Mouse (Mus musculus): Measurements from ENCODE around the gene 1700021F05Rik. TPM values are rescaled to one million over a fixed set of nuclear protein-coding genes. Genes with fewer than 3 reads are reported as not detected.

The 1700021F05Rik gene
- total RNA-seq, 2 experiments from 2014 or later, result 49.2 to 52.0 TPM

GRCm38 (mm10) chr10:43485751-43486268 lies 55.0 kb downstream of the 1700021F05Rik start:
- DNase-seq (ENCODE audit: low spot score in 2 of 2), result no peak

- no peak for DNase-seq (ENCODE audit: low spot score in 2 of 2)
Measured at GRCm38 (mm10) chr10:43483426-43483995, 57.3 kb downstream of the 1700021F05Rik start.

- no peak for DNase-seq (ENCODE audit: low spot score in 2 of 2)
Measured at GRCm38 (mm10) chr10:43482021-43482420, 58.8 kb downstream of the 1700021F05Rik start.

- DNase-seq (ENCODE audit: low spot score in 2 of 2), result no peak
Measured at GRCm38 (mm10) chr10:43481179-43481578, 59.6 kb downstream of the 1700021F05Rik start.

- no peak for DNase-seq (ENCODE audit: low spot score in 2 of 2)
Measured at GRCm38 (mm10) chr10:43480227-43480849, 60.5 kb downstream of the 1700021F05Rik start.

- peak; percentile 76 to 87 for DNase-seq (ENCODE audit: low spot score in 2 of 2)
Measured at GRCm38 (mm10) chr10:43479436-43480157, 61.2 kb downstream of the 1700021F05Rik start.

- peak; percentile 69 to 77 for DNase-seq (ENCODE audit: low spot score in 2 of 2)
Measured at GRCm38 (mm10) chr10:43478751-43479435, 61.9 kb downstream of the 1700021F05Rik start, which contains the start of gene Bend3. Bend3 (plus strand) TSS chr10:43478831.

GRCm38 (mm10) chr10:43477865-43478681 lies 62.7 kb downstream of the 1700021F05Rik start:
- DNase-seq (ENCODE audit: low spot score in 2 of 2), result peak; percentile 43 to 56

- DNase-seq (ENCODE audit: low spot score in 2 of 2), result no peak
Measured at GRCm38 (mm10) chr10:43477459-43477858, 63.3 kb downstream of the 1700021F05Rik start.

GRCm38 (mm10) chr10:43475376-43475775 lies 65.4 kb downstream of the 1700021F05Rik start:
- peak; percentile 44 to 52 for DNase-seq (ENCODE audit: low spot score in 2 of 2)

Other genes starting within 250 kb of the 1700021F05Rik start
- gene Bend3, start 62.2 kb downstream of the 1700021F05Rik start, total RNA-seq (2021), result 1 to 10 TPM; 5.8 to 8.9 TPM
- 1 to 10 TPM in 1 of 2 experiments, not detected in 1; 4.1 TPM for gene Gm9803, start 16.9 kb downstream of the 1700021F05Rik start, total RNA-seq (2021)
- 100 to 1,000 TPM; 112 to 116 TPM for gene Cd24a, start 37.3 kb upstream of the 1700021F05Rik start, total RNA-seq (2021)

Data from layer of hippocampus, postnatal 10 days (tissue).